Mouse (Mus musculus) cerebral cortex, adult 2 months (tissue): ENCODE results near the gene Dkkl1.

Experiments
- WGBS: fragments of 180-500 bp; shearing (Covaris S2); methylation state at CpG from one replicate; pipeline ENCODE4 v1.1.7; 2018; 5-methylcytosine and 5-hydroxymethylcytosine counted together

Dkkl1 gene

DNA sequence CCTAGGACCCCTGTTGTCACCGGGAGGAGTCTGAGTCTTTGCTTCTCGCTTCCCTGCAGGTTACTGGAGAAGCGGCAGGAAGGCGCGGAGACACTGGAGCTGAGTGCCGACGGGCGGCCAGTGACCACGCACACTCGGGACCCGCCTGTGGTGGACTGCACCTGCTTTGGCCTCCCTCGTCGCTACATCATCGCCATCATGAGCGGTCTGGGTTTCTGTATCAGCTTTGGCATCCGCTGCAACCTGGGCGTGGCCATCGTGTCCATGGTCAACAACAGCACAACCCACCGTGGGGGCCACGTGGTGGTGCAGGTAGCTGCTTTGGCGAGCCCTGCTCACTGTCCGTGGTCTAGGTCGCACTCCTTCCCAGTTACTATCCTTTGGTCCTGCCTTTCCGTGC is 43.3 kb downstream of the Dkkl1 start:
- WGBS: 7% methylated on average over 24 of the region's 24 CpGs

DNA sequence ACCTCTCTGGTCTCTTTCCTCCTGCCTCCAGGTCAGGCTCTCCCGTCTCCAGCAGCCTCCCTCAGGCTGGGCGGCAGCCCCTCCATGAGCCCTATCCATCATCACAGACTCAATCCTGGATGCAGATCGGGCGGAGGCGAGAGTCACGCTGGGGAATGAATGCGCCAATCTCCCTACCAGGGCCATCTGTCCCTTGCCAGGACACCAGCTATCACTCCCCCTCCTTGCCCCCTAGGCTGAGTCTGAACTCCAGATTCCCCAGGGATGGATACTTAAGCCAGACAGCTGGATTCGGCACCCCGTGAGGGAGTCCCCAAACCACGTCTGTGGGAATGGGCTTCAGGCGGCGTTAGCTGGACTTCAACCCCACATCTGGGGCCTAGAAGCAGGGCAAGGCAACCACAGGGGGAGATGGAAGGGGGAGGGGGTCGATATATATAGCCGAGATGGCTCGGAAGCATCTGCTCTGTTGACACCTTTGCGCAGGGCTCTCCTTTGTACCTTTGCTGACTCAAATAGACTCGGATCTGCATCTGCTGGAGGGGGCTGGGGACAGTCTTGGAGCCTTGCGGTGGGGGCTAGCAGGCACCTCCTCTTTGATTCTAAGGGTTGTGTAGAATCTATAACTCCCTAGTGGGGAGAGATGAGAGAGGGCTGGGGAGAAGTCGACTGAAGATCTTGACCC is 44.0 kb downstream of the Dkkl1 start:
- 6% methylated on average over 19 of the region's 19 CpGs for WGBS

GRCm38 (mm10) chr7:45166950-45167401 is 45.0 kb downstream of the Dkkl1 start:
- 18% methylated on average over 10 of the region's 10 CpGs for WGBS

- 40% methylated on average over 11 of the region's 11 CpGs for WGBS
These were observed 46.2 kb downstream of the Dkkl1 start for GRCm38 (mm10) chr7:45165701-45166100.

- WGBS: 41% methylated on average over 5 of the region's 5 CpGs
These were observed 47.1 kb downstream of the Dkkl1 start for GRCm38 (mm10) chr7:45164833-45165232.

DNA sequence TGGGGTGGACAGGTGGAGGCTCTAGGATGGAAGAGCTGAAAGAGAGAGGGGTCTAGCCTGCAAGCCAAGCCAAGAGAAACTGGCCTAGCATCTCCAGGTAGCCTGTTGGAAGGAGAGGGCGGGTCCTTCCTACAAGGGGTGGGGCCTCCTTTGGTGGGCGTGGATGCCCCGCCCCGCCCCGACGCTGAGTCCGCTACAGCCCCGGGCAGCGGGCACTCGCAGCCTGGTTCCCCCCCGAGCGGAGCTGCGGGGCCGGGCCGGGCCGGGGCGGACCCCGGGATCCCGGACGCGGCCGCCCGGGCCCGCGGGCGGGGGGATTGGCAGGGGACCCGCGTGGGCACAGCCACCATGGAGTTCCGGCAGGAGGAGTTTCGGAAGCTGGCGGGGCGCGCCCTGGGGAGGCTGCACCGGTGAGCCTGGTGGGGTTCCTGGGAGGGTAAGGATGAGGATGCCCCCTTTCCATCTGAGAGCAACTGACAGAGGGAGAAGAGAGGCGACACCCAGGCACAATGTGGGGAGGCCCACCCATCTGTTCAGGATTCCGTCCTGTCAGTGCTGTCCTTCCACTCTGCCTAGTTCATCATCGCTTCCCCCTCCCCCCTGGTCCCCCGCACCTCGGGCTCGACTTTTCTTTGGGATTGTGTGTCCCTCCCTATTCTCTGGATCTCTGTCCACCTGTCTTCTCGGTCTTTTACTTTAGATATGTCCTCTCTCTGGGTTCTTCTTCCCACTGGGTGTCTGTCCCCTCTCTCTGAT is 48.0 kb downstream of the Dkkl1 start, which contains the start of gene Slc17a7:
Gene Slc17a7 (plus strand): TSS at position 215 of the 756 bp plus-strand sequence.
- 3% methylated on average over 41 of the region's 41 CpGs for WGBS

DNA sequence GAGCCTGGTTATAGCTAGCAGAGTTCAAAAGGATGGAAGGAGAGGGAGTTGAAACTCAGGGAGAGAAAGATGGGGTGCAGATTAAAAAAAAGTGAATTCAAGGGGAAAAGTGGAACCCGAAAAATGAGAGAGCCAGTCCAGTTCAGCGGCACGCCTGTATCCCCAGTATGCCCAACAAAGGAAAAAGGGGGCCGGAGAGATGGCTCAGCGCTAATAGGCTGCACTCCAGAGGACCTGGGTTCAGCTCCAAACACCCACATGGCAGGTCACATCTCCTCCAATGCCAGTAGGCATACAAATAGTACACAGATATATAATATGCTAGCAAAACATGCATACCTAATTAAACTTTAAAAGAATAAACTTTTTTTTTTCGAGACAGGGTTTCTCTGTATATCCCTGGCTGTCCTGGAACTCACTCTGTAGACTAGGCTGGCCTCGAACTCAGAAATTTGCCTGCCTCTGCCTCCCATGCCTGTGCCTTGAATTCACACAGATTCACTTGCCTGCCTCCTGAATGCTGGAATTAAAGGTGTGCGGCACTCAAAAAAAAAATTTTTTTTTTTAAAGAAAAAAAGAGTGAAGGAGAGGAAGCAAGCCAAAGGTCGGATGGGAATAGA is 48.8 kb downstream of the Dkkl1 start:
- WGBS: 65% methylated on average over 9 of the region's 9 CpGs

- WGBS: 14% methylated on average over 6 of the region's 6 CpGs
These were observed 49.4 kb downstream of the Dkkl1 start for GRCm38 (mm10) chr7:45162551-45162950.

DNA sequence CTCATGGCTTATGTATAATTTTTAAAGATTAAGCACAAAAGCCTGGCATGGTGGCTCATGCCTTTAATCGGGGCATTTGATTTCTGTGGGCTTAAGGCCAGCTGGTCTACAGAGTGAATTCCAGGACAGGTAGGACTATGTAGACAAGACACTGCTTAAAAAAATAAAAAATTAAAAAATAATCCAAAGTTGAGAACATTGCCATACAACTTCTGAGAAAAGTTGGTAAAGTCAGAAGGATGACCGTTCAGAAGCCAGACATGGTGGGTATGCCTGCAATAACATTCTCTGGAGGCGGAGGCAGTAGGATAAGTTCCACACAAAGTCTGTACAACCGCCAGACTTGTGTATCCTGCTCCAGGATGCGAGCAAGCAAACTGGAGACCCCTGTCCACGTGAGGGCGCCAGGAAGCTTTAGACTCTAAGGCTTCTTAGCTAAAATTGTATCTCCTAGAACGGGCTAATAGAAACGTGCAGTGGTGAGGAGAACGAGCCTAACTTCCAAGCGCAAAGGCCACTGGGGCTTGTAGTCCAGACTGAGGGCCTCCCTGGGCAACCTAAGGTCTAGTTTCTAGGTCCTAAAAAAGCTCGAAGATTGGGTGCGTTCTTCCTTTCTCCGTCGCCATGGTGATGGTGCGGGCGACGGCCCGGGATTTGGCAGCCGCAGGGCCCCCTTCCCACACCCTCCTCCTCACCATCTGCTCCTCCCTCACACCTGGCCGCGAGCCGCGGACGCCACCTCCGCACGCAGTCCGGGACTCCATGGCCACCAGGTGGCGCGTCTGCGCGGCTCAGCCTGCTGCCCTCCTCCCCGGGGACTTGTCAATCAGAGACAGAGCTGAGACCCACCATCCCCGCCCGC is 50.1 kb downstream of the Dkkl1 start:
- WGBS: 3% methylated on average over 35 of the region's 35 CpGs

DNA sequence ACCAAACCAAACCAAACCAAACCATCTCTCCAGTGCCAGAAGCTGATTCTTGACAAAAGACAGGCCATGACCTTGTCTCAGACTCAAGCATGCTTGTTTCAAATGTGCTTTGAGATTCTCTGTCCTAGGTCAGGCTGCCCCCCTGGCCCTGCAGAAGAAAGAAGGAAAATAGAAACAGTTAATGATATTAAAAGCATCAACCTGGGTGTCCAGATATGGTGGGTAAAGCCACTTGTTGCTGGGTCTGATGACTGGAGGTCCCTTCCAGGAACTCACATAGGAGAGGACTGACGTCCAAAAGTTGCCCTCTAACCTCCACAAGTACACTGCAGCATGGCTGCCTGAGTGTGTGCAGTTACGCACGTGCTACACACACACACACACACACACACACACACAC is 51.1 kb downstream of the Dkkl1 start:
- 90% methylated on average over 3 of the region's 3 CpGs for WGBS

DNA sequence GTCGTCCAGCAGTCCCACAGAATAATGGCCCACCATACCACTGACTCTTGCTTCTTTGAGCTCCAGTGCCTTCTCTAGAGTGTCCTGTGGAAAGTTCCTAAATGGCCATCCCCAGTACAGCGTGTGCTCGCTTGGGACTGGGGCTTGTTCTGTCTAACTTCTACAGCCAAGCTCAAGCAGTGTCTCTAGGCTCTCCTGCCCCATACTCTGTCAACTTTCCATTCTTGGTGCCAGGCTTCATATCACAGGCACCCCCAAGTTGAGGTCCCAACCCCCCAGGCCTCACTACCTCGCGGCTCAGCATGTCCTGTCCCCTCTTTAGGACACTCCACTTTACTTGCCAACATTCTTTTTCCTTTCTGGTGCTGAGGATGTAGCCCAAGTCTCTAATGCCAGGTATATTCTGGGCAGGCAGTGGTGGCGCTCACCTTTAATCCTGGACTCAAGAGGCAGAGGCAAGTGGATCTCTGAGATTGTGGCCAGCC is 51.6 kb downstream of the Dkkl1 start:
- 96% methylated on average over 6 of the region's 6 CpGs for WGBS

DNA sequence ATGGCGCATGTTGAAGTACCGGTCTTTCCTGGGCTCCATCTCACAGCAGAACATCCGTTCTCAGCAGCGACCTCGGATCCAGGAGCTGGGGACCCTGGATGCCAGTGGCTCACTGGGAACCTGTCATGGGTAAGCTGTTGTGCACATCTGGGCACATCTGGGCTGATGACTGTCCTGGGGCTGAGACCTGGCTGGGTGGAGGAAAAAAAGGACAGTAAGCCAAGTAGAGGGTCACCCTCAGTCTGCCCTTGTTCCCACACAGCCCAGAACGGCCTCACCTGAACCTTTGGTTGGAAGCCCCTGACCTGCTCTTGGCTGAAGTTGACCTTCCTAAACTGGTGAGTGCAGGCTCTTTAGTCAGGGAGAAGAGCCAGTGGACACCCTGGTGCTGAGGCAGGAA is 53.0 kb downstream of the Dkkl1 start:
- 95% methylated on average over 6 of the region's 6 CpGs for WGBS
